Mouse (Mus musculus): Measurements from ENCODE around the gene Col9a3.

Gene Col9a3

DNA sequence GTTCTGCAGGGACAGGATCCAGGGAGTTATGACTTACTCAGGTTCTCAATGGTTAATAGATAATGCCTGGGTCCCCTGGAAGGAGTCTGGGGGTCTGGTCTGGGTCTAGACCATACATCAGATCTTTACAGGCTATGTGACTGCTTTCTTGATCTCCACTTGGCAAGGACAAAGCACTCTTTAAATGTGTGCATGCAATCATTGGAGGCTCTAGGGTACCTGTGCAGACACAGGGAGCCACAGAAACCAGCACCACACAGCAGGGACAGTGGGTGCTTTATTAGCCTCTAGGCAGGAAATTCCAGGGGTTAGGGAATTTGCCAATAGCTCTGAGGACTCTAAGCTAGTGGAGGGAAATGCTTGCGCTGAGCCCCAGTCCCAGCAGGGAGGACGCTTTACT lies 14.3 kb downstream of the Col9a3 start:
- CTCF ChIA-PET = no interaction called here

DNA sequence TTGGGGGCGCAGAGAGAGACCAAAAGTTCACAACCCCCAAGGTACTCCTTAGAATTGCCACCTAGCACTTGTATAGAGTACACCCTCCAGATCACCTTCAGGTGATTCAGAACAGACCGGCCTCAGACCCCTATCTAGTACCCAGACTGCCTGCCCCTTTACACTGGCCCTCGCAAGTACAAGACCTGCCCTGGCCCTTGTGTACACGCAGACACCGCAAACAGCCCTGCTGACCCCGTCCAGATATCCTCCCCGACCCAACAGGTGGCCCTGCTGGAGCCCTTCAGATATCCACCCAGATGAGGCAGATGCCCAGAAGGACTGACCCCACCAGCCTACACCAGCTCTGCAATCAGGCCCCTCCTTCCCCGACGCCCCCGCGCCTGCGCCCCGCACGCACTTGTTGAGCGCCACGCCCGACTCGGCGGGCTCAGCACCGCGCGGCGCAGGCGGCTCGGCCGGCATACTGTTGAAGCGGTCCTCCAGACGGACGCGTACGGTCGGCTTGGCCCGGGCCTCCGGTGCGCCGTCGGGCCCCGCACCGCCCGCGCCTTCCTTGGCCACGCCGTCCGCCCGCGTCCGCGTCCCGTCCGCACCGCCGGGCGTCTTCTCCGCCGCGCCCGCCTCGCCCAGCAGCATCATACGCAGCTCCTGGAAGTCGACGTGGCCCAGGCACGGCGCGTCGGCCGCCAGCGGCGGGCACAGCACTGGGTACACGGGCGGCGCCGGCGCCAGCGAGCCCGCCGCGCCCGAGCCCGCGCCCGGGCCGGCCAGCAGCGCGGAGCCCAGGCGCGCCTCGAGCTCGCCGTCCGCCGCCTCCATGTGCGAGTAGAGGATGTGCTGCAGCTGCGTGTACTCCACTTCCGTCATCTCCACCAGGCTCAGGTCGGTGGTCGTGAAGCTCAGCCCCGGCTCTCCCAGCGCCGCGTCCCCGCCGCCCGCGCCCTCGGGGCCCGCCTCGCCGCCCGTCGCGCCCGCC lies 44.3 kb downstream of the Col9a3 start:
- CTCF ChIA-PET = no interaction called here

DNA sequence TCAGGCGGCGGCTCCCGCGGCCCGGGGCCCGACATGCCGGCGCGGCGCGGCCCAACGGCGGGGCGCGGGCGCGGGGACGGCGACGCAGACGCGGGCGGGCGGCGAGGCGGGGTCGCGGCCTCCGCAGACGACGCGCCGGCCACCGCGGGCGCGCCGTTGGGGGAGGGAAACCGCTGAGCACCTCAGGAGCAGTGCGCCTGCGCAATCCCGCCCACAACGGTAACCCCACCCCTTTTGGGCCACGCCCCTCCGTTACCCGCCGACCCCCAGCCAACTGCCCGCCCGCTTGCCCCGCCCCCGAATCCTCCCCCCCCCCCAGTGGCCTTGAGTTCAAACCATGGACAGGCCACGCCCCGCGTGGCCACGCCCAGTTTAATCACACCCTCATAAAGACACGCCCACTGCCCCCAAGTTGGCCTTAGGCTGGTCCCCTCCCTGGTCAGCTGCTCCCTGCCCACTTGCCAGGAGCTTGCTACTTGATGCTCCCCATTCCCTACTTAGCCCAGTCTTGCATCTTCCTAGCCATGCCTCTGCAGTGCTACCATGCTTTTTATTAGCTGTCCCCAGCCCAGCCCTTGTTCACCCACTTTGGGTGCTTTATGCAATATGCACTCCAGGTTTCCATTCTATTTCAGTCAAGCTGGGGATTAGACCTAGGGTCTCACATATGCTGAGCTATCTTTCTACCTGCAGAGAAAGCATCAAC lies 45.1 kb downstream of the Col9a3 start, which contains the start of gene Tcfl5:
Tcfl5 (minus strand) TSS at position 154 of the 706 bp plus-strand sequence.
- CTCF ChIA-PET = no interaction called here

DNA sequence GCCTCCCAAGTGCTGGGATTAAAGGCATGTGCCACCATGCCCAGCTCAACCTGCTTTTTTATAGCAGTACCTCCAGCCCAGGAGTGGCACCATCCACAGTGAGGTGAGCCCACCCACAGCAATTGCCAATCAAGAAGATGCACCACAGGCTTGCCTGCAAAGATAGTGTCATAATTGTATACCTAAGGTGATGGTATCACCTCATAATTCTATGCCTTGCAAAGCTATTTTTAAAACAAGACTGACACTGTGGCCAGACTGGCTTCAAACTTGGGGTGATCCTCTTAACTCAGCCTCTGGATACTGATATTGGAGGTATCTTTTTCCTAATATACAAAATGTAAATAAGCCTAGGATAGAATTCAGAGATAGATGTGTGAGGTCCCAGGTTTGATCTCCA lies 46.0 kb downstream of the Col9a3 start:
- CTCF ChIA-PET = no interaction called here

DNA sequence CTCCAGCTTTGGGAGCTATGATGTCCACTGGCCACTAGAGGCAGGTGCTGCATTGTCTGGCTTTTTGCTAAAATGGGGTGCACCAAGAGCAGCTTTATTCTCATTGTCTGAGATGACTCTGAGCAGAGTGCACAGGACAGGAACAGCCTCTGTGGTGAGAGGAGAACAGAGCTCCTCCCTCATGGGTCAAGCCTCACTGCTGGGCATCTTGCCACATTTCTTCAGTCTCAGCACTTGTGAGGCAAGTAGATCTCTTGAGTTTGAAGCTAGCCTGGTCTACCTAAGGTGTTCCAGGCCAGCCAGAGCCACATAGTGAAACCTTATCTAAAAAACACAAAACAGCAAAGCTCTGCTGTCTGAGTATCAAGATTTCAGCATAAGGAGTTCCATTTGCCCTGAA lies 49.3 kb downstream of the Col9a3 start:
- CTCF ChIA-PET = interaction anchor here (0.7 kb wide), 1 partner anchor 90 kb away, joined by 7 read pairs; no protein-coding TSS in a partner anchor

DNA sequence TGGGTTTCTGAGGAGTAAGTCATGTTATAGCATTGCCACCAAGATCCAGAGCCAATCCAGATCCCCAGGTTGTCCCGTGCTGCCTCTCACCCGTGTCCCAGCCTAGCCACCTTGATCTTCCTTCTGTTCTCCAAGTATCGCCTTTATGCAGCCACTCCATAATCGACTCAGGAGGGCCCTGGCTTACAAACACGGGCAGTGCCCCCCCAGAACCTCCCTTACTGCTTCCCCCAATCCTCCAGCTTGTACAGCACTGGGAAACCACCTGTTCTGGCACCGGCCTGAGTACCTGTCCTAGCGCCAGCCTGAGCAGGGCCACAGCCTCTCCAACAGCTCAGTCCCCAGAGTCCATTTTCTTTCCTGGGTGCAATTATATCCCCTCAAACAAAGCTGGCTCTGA lies 57.1 kb downstream of the Col9a3 start:
- CTCF ChIA-PET = no interaction called here

DNA sequence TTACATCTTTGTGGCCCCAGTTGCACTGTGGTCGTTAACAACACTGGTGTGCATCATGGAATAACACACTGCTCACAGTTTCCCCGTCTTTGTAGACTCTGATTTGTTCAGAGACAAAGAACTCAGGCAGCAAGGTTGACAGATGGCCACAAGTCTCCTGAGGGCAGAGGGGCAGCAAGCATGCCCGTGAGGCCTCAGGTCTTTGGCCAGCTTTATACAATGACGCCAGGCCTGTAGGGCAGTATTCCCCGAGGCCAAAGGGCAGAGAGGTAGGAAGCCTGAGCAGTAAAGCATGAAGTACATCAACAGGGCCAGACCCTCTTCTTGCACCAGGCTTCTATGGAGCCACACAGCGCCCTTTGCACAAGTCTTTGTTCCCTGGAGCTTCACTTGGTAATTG lies 57.6 kb downstream of the Col9a3 start:
- CTCF ChIA-PET = no interaction called here

DNA sequence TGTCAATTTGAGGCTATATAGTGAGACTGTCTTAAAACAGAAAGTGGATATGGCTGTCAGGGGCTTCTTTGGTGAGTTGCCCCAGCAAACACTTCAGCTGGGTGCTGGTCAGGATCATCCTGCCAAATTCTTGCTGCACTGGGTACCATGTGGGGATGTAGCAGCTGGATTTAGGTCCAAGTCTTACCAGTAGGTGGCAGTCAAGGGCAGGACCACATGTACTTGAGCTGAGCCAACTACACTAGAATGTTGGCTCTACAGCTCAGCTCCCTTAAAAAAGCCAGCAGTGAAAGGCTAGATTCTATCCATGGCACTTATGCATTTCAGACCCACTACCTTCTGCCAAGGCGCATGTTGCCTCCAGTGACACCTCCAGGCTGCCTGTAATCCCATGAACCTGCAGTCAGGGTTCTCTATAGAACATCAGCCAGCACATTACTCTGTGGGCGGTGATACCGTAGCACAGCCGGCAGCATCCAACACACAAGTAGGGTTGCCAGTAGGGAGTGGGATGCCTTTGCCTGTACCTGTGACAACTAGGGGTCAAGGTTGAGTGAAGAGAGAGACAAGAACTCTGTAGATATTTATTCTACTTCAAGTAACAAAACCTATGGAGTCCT lies 59.9 kb downstream of the Col9a3 start:
- CTCF ChIA-PET = interaction anchor here (0.7 to 1.2 kb wide), 2 partner anchors 67 to 73 kb away, joined by 3 to 5 read pairs; no protein-coding TSS in a partner anchor

DNA sequence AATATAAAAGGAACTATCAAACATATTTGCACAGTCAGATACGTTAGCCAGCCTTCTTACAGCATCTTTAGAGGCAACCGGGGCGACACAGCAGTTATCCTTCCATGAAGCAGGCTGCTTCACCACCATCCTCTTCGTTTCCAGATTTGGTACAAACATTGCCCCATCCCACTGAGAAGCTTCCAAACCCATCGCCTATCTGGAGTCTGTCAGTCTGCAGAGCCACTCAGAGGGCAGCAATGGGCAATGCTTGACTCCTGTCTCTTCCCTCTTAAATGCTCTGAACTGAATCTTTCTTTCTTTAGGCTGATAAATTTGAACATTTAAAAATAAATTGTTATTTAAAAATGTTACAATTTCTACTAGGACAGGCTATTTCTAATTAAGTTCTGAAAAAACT lies 60.8 kb downstream of the Col9a3 start:
- CTCF ChIA-PET = interaction anchor here (1.2 kb wide), 1 partner anchor 72 kb away, joined by 5 read pairs; no protein-coding TSS in a partner anchor

DNA sequence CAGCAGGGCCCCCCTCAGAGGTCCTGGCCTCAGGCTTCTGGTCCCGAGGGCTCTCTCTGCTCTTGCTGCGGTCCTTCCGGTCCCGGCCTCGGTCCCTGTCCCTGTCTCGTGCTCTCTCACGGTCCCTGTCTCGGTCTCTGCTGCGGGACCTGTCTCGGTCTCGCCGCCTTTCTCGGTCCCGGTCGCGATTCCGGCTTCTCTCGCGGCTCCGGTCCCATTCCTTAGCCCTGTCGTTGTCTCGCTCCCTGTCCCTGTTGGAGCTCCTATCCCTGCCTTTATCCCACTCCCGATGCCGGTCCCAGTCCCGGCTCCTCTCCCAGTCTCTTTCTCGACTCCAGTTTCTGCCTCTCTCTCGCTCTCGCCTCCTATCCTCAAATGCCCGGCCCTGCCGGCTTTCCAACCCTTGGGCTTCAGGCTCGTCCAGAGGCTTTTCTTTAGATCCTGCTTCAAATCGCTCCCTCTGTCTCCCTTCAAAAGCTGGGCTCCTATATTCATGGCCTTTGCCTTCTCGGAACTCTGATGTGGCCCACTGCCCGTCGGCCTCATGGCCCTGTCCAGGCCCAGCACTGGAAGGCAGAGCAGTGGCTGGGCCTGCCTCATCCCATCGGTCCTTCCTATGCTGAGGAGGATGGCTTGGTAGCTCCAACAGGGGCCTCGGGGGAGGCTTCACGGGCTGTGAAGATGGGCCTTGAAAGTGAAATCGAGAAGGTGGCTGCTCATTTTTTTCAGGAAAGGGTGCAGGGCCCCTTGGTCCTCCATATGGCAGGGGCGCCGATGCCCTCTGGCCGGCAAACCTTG lies 62.0 kb downstream of the Col9a3 start:
- CTCF ChIA-PET = no interaction called here

DNA sequence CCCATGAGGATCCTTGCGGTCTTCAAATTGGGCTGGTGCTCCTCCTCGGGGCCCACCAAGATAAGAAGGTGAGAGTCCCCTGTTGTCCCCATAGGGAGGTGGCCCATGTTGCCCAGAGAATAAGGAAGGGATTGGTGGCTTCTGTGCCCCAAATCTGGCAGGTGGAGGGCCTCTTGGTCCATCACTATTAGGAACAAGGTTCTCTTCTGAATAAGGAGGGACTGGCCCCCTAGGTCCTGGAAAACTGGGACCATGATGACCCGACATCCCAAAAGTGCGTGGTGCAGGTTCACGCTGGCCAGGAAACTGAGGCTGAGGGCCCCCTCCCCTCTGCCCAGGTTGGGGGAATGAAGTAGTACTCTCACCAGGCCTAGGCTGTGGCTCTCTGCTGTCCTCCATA lies 62.9 kb downstream of the Col9a3 start:
- CTCF ChIA-PET = no interaction called here

DNA sequence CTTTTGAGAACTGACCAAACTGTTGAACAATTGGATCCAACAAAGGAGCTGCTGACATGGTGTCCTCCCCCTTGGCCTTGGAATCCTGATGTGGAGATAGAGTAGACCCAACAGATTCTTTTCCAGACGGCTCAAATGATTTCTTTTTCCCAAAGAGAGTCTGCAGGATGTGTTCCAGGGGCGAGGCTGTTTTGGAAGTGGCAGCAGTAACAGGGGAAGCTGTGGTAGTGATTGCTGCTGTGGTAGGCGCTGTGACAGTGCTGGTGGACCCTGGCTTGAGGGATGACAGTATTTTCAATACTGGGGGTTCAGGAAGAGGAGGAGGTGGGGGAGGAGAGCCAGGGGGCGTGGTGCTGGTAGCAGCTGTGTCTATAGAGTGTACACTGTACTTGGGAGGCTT lies 64.4 kb downstream of the Col9a3 start:
- CTCF ChIA-PET = no interaction called here

All from spleen, embryonic (tissue).